Mouse (Mus musculus) ovary, adult 2 months (tissue): ENCODE data around the gene 1700025C18Rik. TPM values are rescaled to one million over a fixed set of nuclear protein-coding genes. Genes with fewer than 3 reads are reported as not detected.

Experiments used
- polyA plus RNA-seq: library from polyadenylated mRNA; depleted of rRNA; stranded (reverse); fragments of >200 nt; gene quantifications from 2 replicates; pipeline ENCODE4 v1.2.3, GENCODE M21; 2012; rRNA removed

Gene 1700025C18Rik
- polyA plus RNA-seq, result not detected in 2 replicates

DNA sequence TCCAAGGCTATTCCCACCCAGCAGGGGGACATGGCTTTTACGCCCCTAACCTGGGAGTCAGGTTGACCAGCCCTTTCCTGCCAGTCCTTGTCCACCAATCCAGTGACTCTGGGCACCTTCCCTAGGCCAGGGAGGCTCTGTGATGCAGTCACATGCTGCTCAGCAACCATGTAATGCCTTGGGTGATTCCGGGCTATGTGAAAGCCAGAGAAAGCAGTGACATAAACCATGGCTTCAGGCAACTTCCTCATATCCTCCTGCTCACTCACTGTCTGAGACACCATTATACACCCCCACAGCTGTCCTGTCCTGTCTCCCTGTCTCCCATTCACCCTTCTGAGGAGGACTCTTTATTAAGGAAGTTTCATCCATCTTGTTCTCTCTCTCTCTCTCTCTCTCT lies at the start of gene 1700025C18Rik:
TSS of gene 1700025C18Rik (minus strand) at position 101 of the 400 bp plus-strand sequence.

GRCm38 (mm10) chr2:165054888-165055852 lies 35.4 kb downstream of the 1700025C18Rik start, which contains the start of gene Cd40:
TSS of gene Cd40 (plus strand) at chr2:165055627.

GRCm38 (mm10) chr2:165034131-165035057 lies 56.2 kb downstream of the 1700025C18Rik start, which contains the start of gene Ncoa5:
TSS of gene Ncoa5 (minus strand) at chr2:165034867.

Other genes starting within 250 kb of the 1700025C18Rik start
- gene Pltp, start 233.0 kb downstream of the 1700025C18Rik start, polyA plus RNA-seq, result 173 and 213 TPM in 2 replicates
- 46.6 and 47.4 TPM in 2 replicates for gene Pcif1, start 211.4 kb downstream of the 1700025C18Rik start, polyA plus RNA-seq
- 43.6 and 45.0 TPM in 2 replicates for gene Zfp335, start 179.0 kb downstream of the 1700025C18Rik start, polyA plus RNA-seq
- 9.3 and 10.8 TPM in 2 replicates for gene Mmp9, start 150.0 kb downstream of the 1700025C18Rik start, polyA plus RNA-seq
- gene Slc12a5, start 129.9 kb downstream of the 1700025C18Rik start, polyA plus RNA-seq, result 4.0 and 4.2 TPM in 2 replicates
- 42.2 and 48.5 TPM in 2 replicates for gene Ncoa5, start 55.9 kb downstream of the 1700025C18Rik start, polyA plus RNA-seq
- gene Cd40, start 35.1 kb downstream of the 1700025C18Rik start, polyA plus RNA-seq, result 2.5 and 4.1 TPM in 2 replicates
- 4.2 and 4.8 TPM in 2 replicates for gene Cdh22, start 144.1 kb upstream of the 1700025C18Rik start, polyA plus RNA-seq
- 62.8 and 66.6 TPM in 2 replicates for gene Slc35c2, start 197.1 kb upstream of the 1700025C18Rik start, polyA plus RNA-seq
- 90.6 and 92.9 TPM in 2 replicates for gene Elmo2, start 235.7 kb upstream of the 1700025C18Rik start, polyA plus RNA-seq